Mouse (Mus musculus) ES-CJ7 (cell line): Measurements from ENCODE around the gene Spata45.
"Not testable (repeated sequence)": the region's sequence is repeated elsewhere in the genome, so short reads cannot be mapped to it uniquely, and the experiment has no call there.

Experiments
- DNase-seq: peaks from one replicate; pipeline ENCODE4 v3.0.0; 2011; ENCODE audit warnings: low read depth, low spot score

The Spata45 gene

GRCm38 (mm10) chr1:191036554-191037334 is at the start of gene Spata45:
Spata45 (plus strand) TSS chr1:191036639.
- DNase-seq: no peak

DNA sequence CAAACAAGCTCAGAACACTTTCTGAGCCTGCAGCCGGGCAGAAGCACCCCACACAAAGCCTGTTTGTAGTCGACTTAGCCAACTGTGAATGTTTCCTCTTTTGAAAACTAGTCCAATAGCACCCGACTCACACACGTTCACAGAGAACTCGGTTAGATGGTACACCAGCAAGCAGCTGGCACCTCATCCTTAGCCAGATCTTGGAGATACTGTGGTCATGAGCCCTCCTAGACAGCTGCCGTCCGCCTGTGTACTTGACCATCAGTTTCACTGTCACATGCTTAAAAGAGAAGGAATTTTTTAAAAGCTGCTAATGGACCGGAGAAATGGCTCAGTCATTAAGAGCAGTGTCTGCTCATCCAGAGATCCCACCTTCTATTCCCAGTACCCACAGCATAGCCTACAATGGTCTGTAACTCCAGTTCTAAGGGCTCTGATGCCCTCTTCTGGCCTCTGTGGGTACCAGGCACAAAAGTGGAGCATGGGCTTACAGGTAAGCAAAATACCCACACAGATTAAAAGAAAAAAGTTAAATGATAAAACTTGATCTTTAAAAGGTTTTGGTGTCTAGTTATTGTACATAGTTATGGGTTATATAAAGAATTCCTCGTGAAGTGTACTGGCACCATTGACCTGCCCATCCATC is 46.9 kb upstream of the Spata45 start:
- peak; percentile 41 for DNase-seq

GRCm38 (mm10) chr1:190995548-190995947 is 40.9 kb upstream of the Spata45 start:
- DNase-seq: no peak

DNA sequence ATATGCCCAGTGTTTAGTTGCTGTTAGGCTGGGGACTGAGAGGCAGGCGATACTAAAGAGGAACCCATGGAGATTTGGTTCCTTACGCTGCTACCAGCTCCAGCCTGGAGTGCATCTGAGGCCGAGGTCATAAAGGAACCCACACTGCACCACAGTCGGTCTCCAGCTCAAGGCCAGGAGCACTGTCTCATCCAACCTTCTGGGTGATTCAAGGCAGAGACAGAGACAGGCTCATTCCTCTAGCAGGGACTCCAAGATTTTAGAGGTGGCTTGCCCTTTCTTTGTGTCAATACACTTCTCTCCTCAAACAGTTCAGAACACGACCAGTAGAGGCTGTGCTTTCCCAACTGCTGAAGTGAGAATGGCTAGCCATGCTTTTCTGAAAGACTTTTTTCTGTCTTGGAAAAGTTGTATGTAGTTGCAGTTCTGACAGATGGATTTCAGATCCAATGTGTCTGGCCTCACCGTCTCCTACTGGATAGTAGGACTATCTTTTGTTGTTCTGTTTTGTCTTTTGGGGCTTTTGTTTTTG is 40.0 kb upstream of the Spata45 start:
- no peak for DNase-seq

DNA sequence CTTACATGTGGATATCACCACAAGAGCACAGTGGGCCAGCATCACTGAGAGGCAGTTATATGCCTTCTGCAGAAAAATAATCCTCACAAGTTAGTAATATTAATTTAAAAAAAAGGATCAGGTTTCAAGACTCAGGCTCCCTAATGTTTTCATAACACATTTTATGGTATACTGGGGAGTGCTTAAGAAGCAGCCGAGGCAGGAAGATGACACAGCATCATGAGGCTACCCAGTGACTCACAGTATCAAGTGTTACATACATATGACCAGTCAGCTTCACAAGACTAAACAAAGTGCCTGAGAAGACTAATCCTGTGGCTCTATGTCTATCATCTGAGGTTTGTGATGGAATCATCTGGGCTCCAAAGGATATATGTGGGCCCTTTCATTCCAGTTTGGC is 38.4 kb upstream of the Spata45 start:
- no peak for DNase-seq

GRCm38 (mm10) chr1:191000686-191001085 is 35.8 kb upstream of the Spata45 start:
- no peak for DNase-seq

DNA sequence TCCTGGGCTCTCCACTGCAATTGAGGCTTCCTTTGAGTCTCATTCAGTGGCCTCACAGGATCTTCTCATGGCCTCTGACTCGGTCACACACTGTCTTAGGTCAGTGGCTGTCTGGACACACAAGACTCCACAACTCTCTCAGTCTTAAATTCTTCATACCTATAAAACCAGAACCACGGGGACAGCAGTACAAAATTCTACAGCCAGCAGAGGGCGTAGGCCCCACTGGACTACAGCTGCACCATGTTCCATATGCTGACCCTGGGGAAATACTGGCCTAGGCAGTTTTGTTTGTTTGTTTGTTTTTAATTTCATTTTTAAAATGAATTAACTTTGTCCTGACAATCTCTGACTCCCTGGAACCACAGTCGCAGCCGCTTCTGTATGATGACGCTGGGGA is 34.2 kb upstream of the Spata45 start:
- peak; percentile 31 for DNase-seq

GRCm38 (mm10) chr1:191008707-191009106 is 27.7 kb upstream of the Spata45 start:
- DNase-seq: peak; percentile 53

DNA sequence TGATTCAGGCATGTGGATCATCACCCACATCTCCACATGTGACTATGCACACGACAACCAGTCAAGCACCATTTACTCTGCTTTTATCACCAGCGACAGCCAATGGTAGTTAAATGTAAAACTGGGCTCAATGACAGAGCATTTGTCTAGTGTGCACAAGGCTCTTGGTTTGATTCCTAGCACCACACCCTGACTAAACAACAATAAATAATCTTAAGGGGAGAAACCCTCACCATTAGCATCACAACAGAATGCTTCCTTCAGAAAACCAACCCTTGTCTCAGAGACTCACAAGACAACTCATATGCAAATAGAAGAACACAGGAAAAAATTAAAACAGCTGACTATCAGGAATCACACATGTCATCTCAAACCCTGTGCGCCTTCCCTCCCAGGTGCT is 22.2 kb upstream of the Spata45 start:
- DNase-seq: peak; percentile 70

- DNase-seq: no peak
Observed at GRCm38 (mm10) chr1:191019803-191020202, 16.6 kb upstream of the Spata45 start.

DNA sequence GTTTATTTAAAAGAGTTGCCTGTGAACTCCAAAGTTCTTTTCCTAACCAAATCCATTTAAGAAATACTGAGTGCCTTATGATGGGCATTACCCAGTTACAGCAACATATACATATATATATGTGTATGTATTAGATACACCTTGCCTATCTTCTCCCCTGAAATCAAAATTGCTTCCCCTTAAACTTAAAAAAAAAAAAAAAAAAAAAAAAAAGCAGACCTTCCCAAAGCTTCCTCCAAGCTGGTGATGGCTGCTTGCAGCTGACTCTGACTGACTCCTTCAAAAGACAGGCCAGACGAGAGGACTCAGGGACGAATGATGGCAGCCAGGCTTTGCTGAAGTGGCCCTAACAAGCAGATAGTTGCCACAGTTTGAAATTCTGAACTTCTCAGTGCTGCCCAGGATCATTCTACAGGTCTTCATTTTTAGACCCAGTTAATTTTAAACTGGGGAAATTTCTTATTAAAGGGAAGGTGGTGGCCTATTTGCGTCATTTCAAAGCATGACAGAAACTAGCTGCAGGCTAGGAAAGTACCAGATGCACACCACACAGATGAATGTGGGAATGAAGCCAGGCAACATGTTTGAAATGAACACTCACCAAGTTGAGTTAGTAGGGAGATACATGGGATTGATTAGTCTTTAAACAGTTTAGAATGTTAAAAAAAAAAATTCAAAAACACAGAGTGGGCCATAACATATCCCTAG is 16.1 kb upstream of the Spata45 start:
- DNase-seq: no peak

DNA sequence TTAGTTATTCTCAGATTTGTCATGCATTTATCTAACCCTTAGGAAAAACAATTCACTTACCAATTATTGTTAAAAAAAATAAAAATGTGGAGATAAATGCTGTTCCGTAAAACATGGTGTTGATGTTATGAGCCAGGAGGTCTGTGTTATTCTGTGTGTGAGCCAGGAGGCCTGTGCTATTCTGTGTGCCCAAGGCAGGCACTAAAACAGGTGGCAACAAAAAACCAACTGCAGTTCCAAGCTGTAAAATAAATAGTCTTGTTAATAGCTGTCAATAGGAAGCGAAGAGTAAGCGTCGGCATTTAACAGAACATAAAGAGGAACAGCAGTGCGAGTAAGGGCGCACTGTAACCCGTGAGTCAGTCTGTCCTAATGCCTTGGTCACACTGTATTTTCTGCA is 15.4 kb upstream of the Spata45 start:
- DNase-seq: no peak

DNA sequence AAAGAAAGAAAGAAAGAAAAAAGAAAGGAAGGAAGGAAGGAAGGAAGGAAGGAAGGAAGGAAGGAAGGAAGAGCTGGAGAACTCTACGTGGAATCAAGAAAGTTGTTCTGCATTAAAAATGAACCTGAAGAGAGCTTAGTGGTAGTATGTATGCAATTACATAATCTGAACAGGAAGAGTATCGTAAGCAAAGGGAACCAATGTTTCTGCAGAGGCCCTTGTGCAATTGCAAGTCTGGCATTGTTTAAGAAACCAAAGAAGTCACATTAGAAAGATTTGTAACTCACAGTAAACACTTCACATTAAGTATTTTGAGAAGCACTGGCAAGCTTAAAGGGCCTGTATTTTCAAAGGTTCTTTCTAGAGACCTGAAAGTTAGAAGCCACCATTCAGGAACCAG is 13.3 kb upstream of the Spata45 start:
- DNase-seq: no peak

DNA sequence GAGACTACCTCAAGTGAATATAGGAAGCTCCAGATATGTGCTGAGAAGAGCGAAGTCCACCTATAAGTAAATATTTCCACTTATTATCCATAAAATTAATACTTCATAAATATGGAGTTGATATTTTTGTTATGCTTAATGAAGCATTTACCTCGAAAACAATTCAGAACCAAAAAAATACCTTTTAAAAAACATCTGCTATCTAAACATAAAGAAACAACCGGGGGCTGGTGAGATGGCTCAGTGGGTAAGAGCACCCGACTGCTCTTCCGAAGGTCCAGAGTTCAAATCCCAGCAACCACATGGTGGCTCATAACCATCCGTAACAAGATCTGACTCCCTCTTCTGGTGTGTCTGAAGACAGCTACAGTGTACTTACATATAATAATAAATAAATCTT is 12.6 kb upstream of the Spata45 start:
- DNase-seq: not testable (repeated sequence)

GRCm38 (mm10) chr1:191025016-191026012 is 11.1 kb upstream of the Spata45 start:
- DNase-seq: peak; percentile 32

DNA sequence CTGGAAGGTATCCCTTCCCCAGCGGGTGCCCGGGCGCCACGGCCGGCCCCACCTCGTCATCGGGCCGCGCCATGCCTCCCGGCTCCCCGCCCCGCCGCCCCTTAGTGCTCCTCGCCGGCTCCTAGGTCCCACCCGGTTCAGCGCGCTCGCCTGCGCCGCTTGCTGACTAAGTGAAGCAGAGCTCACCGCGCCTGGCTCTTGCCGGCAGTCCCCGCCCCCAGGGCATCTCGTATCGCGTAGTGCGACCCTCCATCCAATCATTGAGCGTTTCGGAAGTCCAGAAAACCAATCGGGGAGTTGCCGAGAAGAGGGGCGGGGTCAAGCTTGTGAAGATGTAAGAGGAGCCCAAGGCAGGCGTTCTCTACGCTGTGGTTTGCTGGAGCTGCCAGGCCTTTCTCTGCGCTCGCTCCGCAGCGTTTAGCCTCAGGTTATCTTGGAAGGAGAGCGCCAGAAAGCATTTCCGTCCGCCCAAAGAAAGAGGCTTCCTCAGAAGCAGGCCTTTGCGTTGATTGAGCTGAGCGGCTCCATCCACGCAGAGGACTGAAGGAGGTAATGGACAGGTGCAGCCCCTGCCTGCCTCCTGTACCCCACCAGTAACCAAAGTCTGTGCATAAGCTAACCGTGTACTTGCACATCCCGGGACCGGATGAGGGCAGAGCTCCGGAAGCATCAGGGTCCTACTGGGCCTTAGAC is 10.3 kb upstream of the Spata45 start, which contains the start of gene Flvcr1:
Flvcr1 (minus strand) TSS at position 138 of the 693 bp plus-strand sequence.
- peak; percentile 100 for DNase-seq

- DNase-seq: peak; percentile 64
Observed at GRCm38 (mm10) chr1:191030182-191030581, 6.3 kb upstream of the Spata45 start.

GRCm38 (mm10) chr1:191030922-191031425 is 5.5 kb upstream of the Spata45 start:
- not testable (repeated sequence) for DNase-seq

DNA sequence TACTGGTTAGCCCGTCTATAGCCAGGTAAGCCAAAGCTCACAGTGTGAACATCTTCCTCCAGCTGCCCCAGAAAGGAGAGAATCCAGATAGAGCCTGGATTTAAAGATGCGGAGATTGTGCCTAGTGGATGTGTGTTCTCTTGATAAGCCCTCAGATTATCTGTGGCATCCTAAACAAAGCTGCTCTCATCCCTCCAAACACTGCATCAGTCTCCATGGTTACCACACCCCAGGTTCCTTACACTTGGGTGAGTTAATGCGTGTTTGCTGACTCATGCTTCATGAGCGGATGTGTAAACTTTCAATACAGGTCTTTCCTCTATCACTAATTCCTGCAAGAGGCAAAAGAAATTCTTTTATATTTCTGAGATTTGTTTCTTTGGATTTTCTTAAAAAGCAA is 790 bp upstream of the Spata45 start:
- DNase-seq: peak; percentile 74

DNA sequence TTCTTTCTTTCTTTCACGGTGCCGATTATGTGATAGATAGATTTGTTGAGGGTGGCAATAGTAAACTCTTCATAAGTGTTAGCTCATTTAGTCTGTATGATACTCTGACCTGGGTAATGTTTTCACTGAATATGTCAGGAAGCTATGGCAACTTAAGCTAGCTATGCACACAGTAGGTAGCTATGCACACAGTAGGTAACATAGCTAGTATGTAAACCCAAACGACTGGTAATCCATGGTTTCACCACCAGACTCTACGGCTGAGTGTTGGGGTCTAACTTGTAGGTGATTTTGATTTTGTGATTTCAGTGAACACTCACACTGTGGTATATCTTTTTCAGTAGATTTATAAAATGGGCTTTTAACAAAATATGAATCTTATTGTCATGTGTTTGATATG is 1.6 kb downstream of the Spata45 start:
- no peak for DNase-seq
